Mouse (Mus musculus): ENCODE data around the gene Gp1ba. TPM values are rescaled to one million over a fixed set of nuclear protein-coding genes. Genes with fewer than 3 reads are reported as not detected.

Gp1ba gene
- total and polyA plus RNA-seq, 3 experiments, result 1.6 to 5.0 TPM; not detected in 1

- TF ChIP-seq RCOR1 (IDR thresholded peaks at IDR 0.05; ENCODE audit: low read depth, low read length), result no peak
- no peak for TF ChIP-seq MYB (IDR thresholded peaks at IDR 0.05; ENCODE audit: low read depth, low read length)
- TF ChIP-seq CTCF (IDR thresholded peaks at IDR 0.05 in 2 of 3, conservative IDR thresholded peaks at IDR 0.05 in 1 of 3; ENCODE audit: control insufficient read depth in 1 of 3, insufficient read depth in 1 of 3, low read depth in 2 of 3, low read length in 3 of 3, poor library complexity in 1 of 3, severe bottlenecking in 1 of 3), result no peak
- TF ChIP-seq MXI1 (IDR thresholded peaks at IDR 0.05; ENCODE audit: low read depth, low read length), result no peak
- no peak for TF ChIP-seq BHLHE40 (IDR thresholded peaks at IDR 0.05; ENCODE audit: borderline replicate concordance, low read depth, low read length)
- TF ChIP-seq UBTF (IDR thresholded peaks at IDR 0.05; ENCODE audit: borderline replicate concordance, insufficient read depth, low read depth, low read length), result no peak
- TF ChIP-seq USF1 (IDR thresholded peaks at IDR 0.05; ENCODE audit: low read depth, low read length), result no peak
- no peak for TF ChIP-seq TBP (IDR thresholded peaks at IDR 0.05; ENCODE audit: low read depth, low read length)
- TF ChIP-seq ELF1 (IDR thresholded peaks at IDR 0.05; ENCODE audit: low read depth, low read length), result no peak
- TF ChIP-seq ZNF384 (IDR thresholded peaks at IDR 0.05; ENCODE audit: low read depth, low read length), result no peak
- no peak for TF ChIP-seq MYC (IDR thresholded peaks at IDR 0.05; ENCODE audit: low read depth, low read length)
- TF ChIP-seq NRF1 (IDR thresholded peaks at IDR 0.05; ENCODE audit: insufficient read depth, low read depth, low read length, poor library complexity, severe bottlenecking), result no peak
- no peak for TF ChIP-seq POLR2AphosphoS5 (IDR thresholded peaks at IDR 0.05; ENCODE audit: borderline replicate concordance, low read depth, low read length)
- TF ChIP-seq RAD21 (IDR thresholded peaks at IDR 0.05; ENCODE audit: low read depth, low read length), result no peak
- TF ChIP-seq MAFK (IDR thresholded peaks at IDR 0.05; ENCODE audit: borderline replicate concordance, low read depth, low read length), result no peak
- no peak for TF ChIP-seq TCF12 (IDR thresholded peaks at IDR 0.05; ENCODE audit: low read depth, low read length)
- no peak for TF ChIP-seq SMC3 (IDR thresholded peaks at IDR 0.05; ENCODE audit: low read depth, low read length)
- TF ChIP-seq CHD2 (IDR thresholded peaks at IDR 0.05; ENCODE audit: low read length), result no peak
- Histone ChIP-seq H3K9me3 (replicated peaks; ENCODE audit: insufficient read depth, low read length) (no peaks in the 10 kb centered on the region), H3K79me2 (ENCODE audit: control insufficient read depth, insufficient read depth, low read length, poor library complexity) (peaks cover 6% of the 10 kb centered on the region), H3K4me1 (ENCODE audit: control insufficient read depth in 1 of 2, insufficient read depth in 2 of 2, low read length in 2 of 2) (peaks cover 7 to 11% of the 10 kb centered on the region in 2 experiments; a peak in 2 of 4 replicates), H3K27me3 (ENCODE audit: control insufficient read depth in 1 of 2, insufficient read depth in 2 of 2, low read length in 2 of 2) (no peaks in the 10 kb centered on the region), H3K27ac (ENCODE audit: control insufficient read depth, low read depth, low read length) (no peak overlapping the region), H3K9ac (ENCODE audit: control insufficient read depth, low read depth, low read length, poor library complexity, severe bottlenecking) (no peak overlapping the region), H3K36me3 (ENCODE audit: control insufficient read depth in 1 of 2, insufficient read depth in 2 of 2, low read length in 2 of 2) (peaks cover 0 to 5% of the 10 kb centered on the region in 2 experiments), H3K4me3 (ENCODE audit: control insufficient read depth in 1 of 2, insufficient read depth in 1 of 2, low read depth in 2 of 2, low read length in 2 of 2) (no peak overlapping the region)
- DNase-seq (ENCODE audit: low read depth, low spot score), result no peak
Observed at GRCm38 (mm10) chr11:70591733-70592132, 47.2 kb upstream of the Gp1ba start.

- Histone ChIP-seq H3K4me3 (ENCODE audit: control insufficient read depth in 1 of 2, insufficient read depth in 1 of 2, low read depth in 2 of 2, low read length in 2 of 2) (no peak overlapping the region), H3K27ac (ENCODE audit: control insufficient read depth, low read depth, low read length) (no peak overlapping the region), H3K27me3 (ENCODE audit: control insufficient read depth in 1 of 2, insufficient read depth in 2 of 2, low read length in 2 of 2) (no peaks in the 10 kb centered on the region), H3K9ac (ENCODE audit: control insufficient read depth, low read depth, low read length, poor library complexity, severe bottlenecking) (no peak overlapping the region), H3K79me2 (ENCODE audit: control insufficient read depth, insufficient read depth, low read length, poor library complexity) (peaks cover 6% of the 10 kb centered on the region), H3K36me3 (ENCODE audit: control insufficient read depth in 1 of 2, insufficient read depth in 2 of 2, low read length in 2 of 2) (peaks cover 5 to 20% of the 10 kb centered on the region in 2 experiments), H3K4me1 (ENCODE audit: control insufficient read depth in 1 of 2, insufficient read depth in 2 of 2, low read length in 2 of 2) (peaks cover 15 to 30% of the 10 kb centered on the region in 2 experiments), H3K9me3 (replicated peaks; ENCODE audit: insufficient read depth, low read length) (no peaks in the 10 kb centered on the region)
- DNase-seq (ENCODE audit: low read depth, low spot score), result no peak
- TF ChIP-seq RCOR1 (IDR thresholded peaks at IDR 0.05; ENCODE audit: low read depth, low read length) (no peak), RAD21 (IDR thresholded peaks at IDR 0.05; ENCODE audit: low read depth, low read length) (no peak), MYC (IDR thresholded peaks at IDR 0.05; ENCODE audit: low read depth, low read length) (no peak), MAZ (IDR thresholded peaks at IDR 0.05; ENCODE audit: low read depth, low read length) (no peak), UBTF (IDR thresholded peaks at IDR 0.05; ENCODE audit: borderline replicate concordance, insufficient read depth, low read depth, low read length) (no peak), USF1 (IDR thresholded peaks at IDR 0.05; ENCODE audit: low read depth, low read length) (no peak), NELFE (IDR thresholded peaks at IDR 0.05; ENCODE audit: low read depth, low read length) (no peak), MXI1 (IDR thresholded peaks at IDR 0.05; ENCODE audit: low read depth, low read length) (no peak), HCFC1 (IDR thresholded peaks at IDR 0.05; ENCODE audit: low read depth, low read length) (no peak), BHLHE40 (IDR thresholded peaks at IDR 0.05; ENCODE audit: borderline replicate concordance, low read depth, low read length) (no peak), CTCF (IDR thresholded peaks at IDR 0.05 in 2 of 3, conservative IDR thresholded peaks at IDR 0.05 in 1 of 3; ENCODE audit: control insufficient read depth in 1 of 3, insufficient read depth in 1 of 3, low read depth in 2 of 3, low read length in 3 of 3, poor library complexity in 1 of 3, severe bottlenecking in 1 of 3) (no peak), MAX (IDR thresholded peaks at IDR 0.05; ENCODE audit: low read length) (no peak)
Observed at GRCm38 (mm10) chr11:70594253-70594989, 44.5 kb upstream of the Gp1ba start.
